Mouse (Mus musculus) urinary bladder, postnatal 4 days (tissue): ENCODE measurements around the gene BC035044.
"Not testable (repeated sequence)": the region's sequence is repeated elsewhere in the genome, so short reads cannot be mapped to it uniquely, and the experiment has no call there.

ENCODE experiments used
- DNase-seq, 2 experiments: peaks; one replicate each; pipeline ENCODE4 v3.0.0; 2021 to 2022; ENCODE audit warnings: low spot score in 2 of 2

BC035044 gene

GRCm38 (mm10) chr6:128890948-128891355, at the start of gene BC035044:
Gene BC035044 (minus strand): TSS chr6:128891126.
- no peak for DNase-seq

GRCm38 (mm10) chr6:128935889-128936665, 45.2 kb upstream of the BC035044 start:
- DNase-seq = not testable (repeated sequence)

GRCm38 (mm10) chr6:128934081-128934480, 43.2 kb upstream of the BC035044 start, which contains the start of gene Clec2g:
Gene Clec2g (plus strand): TSS chr6:128934381.
- DNase-seq = not testable (repeated sequence)

- DNase-seq = no peak
Measured at GRCm38 (mm10) chr6:128933050-128933449, 42.1 kb upstream of the BC035044 start.

GRCm38 (mm10) chr6:128917322-128917721, 26.4 kb upstream of the BC035044 start:
- no peak for DNase-seq

- DNase-seq = no peak
Measured at GRCm38 (mm10) chr6:128913598-128914254, 22.8 kb upstream of the BC035044 start.

- DNase-seq = not testable (repeated sequence)
Measured at GRCm38 (mm10) chr6:128900796-128901552, 10.0 kb upstream of the BC035044 start.

GRCm38 (mm10) chr6:128900044-128900443, 9.1 kb upstream of the BC035044 start:
- no peak for DNase-seq

- DNase-seq = no peak
Measured at GRCm38 (mm10) chr6:128895404-128896001, 4.6 kb upstream of the BC035044 start.

- DNase-seq = no peak
Measured at GRCm38 (mm10) chr6:128888834-128889233, 2.1 kb downstream of the BC035044 start.

GRCm38 (mm10) chr6:128887091-128887790, 3.7 kb downstream of the BC035044 start, which contains the start of gene Clec2i:
Gene Clec2i (plus strand): TSS chr6:128887588.
- DNase-seq = not testable (repeated sequence)

GRCm38 (mm10) chr6:128871910-128872610, 18.9 kb downstream of the BC035044 start:
- no peak for DNase-seq

GRCm38 (mm10) chr6:128868861-128869260, 22.1 kb downstream of the BC035044 start:
- no peak for DNase-seq

- DNase-seq = no peak
Measured at GRCm38 (mm10) chr6:128857976-128858375, 33.0 kb downstream of the BC035044 start.

GRCm38 (mm10) chr6:128856250-128856649, 34.7 kb downstream of the BC035044 start:
- DNase-seq = peak in 1 of 2 experiments; percentile 72

- no peak for DNase-seq
Measured at GRCm38 (mm10) chr6:128855477-128855876, 35.4 kb downstream of the BC035044 start.

GRCm38 (mm10) chr6:128854895-128855294, 36.0 kb downstream of the BC035044 start:
- no peak for DNase-seq

GRCm38 (mm10) chr6:128854024-128854820, 36.7 kb downstream of the BC035044 start:
- peak in 1 of 2 experiments; percentile 70 for DNase-seq

- no peak for DNase-seq
Measured at GRCm38 (mm10) chr6:128852766-128853165, 38.2 kb downstream of the BC035044 start.

GRCm38 (mm10) chr6:128851151-128851550, 39.8 kb downstream of the BC035044 start:
- DNase-seq = no peak
